Mouse (Mus musculus) liver, embryonic 14.5 days (tissue): ENCODE measurements at regions not wholly inside any gene's neighbourhood (a gene's known extent, or its start where the extent isn't known, plus 50 kb on each side); places are given as distances from the start of the nearest gene placed in this dataset.

ENCODE experiments used
- CTCF ChIP-seq: IDR thresholded peaks from 2 replicates; pipeline ENCODE4 v1.5.1; 2016; ENCODE audit warnings: antibody characterized with exemption, low read depth, control low read depth
- EP300 ChIP-seq: IDR thresholded peaks from 2 replicates; pipeline ENCODE4 v1.6.1; 2016; ENCODE audit warnings: antibody characterized with exemption, low read depth

DNA sequence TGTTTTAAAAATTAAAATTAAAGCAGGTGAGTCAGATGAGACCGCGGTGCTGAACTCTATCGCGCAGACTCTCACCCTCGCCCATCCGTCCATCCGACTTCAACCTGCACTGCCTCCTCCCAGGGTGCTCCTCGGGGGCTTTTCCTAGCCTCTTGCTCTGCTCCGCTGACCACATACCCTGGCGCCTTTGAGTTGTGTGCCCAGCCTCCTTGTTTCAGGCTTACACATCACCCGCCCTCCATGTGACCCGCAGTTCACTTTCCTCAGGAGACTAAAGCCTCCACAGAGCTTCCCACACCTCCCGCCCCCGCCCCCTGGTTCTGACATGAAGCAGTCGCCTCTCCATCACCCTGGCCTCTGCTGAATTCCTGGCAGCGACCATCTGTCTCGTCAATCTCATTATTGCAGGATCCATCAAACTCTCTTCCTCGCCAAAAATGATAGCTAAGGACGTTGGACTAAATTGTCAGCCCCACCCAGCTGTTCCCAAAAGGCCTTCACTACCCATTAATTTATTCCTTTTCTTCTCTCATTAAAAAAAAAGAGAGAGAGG, 482.9 kb downstream of the Zfp536 start:
- no peak for TF ChIP-seq CTCF
- no peak for TF ChIP-seq EP300
